Mouse (Mus musculus): ENCODE data around the gene Prkab2.

Prkab2 gene

GRCm38 (mm10) chr3:97657655-97658411 is at the start of gene Prkab2:
Prkab2 (plus strand) TSS chr3:97658193.
- in situ Hi-C loops (cut with MboI, MseI): no loop called here

GRCm38 (mm10) chr3:97609201-97609844 is 48.7 kb upstream of the Prkab2 start:
- in situ Hi-C loops (cut with MboI, MseI): no loop called here

DNA sequence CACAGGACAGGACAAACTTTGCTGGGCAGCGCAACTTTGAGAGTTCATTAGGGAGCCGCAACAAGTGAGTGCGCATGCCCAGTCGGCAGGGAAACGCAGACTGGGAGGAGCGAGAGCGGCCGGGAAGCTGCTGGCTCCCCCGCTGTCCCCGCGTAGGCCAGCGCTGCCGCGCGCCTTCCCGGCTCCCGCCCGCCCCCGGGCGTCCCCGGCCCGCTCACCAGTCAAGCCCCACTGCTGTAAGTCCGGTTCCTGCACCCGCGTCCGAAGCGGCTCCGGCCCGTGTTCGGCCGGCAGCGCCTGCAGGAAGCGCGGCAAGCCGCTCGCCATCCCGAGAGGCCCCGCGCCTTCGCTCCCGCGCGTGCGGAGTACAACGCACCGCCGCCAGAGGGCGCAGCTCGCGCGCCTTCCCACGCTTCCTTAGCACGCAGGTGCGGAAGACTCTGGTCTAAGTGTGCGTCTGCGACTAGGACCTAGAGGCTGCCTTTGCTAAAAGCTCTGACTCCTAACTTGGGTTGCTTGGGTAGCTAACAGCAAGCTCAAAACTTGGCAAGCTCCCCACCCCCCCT is 48.1 kb upstream of the Prkab2 start, which contains the start of gene Chd1l:
Chd1l (minus strand) TSS at position 359 of the 566 bp plus-strand sequence.
- in situ Hi-C loops (cut with MboI, MseI): no loop called here

- in situ Hi-C loops (cut with MboI, MseI): no loop called here
Measured at GRCm38 (mm10) chr3:97611021-97611420, 47.0 kb upstream of the Prkab2 start.

- in situ Hi-C loops (cut with MboI, MseI): no loop called here
Measured at GRCm38 (mm10) chr3:97615154-97615553, 42.8 kb upstream of the Prkab2 start.

DNA sequence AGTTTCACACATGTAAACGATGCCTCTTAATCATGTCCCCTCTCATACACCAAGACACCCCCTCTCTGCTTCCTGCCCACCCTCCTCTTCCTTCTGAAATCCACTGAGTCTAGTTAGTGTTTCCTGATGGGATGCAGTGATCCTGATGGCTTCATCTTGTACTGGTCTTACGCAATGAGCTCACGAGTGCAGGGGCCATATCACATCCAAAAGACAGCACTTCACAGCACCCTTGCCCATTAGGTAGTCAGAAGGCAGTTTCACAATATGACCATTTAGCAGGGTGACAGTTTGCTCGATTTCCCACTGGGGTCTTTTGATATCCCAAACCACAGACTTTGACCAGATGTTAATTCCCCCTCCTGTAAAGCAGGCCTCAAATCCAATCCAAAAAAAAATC is 42.1 kb upstream of the Prkab2 start:
- in situ Hi-C loops (cut with MboI, MseI): no loop called here

DNA sequence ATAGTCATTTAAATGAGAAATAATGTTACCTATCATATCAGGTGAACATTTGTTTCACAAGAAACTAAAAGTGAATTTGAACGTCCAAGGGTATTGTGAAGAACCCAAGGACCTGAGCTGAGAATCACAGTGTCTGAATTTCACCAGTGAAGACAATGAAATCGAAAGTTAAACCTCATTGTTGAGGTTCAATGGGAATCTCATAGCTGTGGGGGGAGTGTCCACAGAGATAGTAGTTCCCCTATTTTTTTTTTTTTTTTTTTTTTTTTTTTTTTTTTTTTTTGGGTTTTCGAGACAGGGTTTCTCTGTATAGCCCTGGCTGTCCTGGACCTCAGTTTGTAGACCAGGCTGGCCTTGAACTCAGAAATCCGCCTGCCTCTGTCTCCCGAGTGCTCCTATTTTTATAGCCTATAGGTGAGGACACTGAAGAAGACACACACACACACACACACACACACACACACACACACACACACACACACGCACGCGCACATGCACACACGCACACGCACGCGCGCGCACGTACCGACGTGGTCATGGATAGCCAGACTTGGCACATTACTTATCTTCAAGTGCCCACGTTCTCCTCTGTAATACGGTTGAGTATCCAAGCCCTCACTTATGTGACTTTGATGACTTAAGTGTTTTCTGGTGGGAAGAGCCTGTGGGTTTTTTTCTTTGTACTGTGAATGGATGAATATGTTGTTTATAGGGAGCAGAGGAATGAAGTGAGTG is 40.7 kb upstream of the Prkab2 start:
- in situ Hi-C loops (cut with MboI, MseI): no loop called here

- in situ Hi-C loops (cut with MboI, MseI): no loop called here
Measured at GRCm38 (mm10) chr3:97617899-97618298, 40.1 kb upstream of the Prkab2 start.

DNA sequence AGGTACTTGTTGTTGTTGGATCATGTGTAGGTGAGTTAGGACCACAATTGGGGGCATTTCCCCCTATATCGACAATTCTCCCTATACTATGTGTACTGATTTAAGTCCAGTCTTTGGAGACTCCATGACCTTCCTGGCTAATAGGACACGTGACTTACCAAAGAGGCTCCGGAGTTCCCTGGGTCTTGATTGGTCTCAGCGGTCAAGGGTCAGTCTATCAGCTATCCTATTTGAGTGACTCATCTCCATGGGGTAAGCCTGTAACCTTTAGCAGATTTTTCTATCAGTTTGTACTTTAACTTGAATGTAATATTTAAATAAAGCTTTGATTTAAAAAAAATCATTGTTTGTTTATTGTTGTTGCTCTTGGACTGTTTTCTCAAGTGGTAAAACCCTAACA is 37.3 kb upstream of the Prkab2 start:
- in situ Hi-C loops (cut with MboI, MseI): no loop called here

DNA sequence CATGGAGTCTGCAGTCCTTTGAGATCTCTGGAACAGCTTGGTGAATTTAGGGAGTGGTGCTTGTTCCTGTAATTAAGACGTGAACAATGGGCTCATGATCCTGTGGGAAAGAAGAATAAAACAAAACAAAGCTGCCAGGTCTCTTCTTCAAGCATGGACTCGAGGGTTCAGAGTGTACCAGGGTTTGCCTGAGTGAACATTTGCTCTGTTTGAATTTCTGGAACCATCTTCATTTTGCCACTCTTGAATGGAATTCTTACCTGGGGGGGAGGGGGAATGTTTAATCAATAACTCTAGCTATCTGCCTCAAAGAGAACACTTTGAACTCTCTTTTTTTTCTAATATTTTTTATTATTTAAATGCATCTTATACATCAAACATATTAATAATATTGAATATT is 33.4 kb upstream of the Prkab2 start:
- in situ Hi-C loops (cut with MboI, MseI): no loop called here

DNA sequence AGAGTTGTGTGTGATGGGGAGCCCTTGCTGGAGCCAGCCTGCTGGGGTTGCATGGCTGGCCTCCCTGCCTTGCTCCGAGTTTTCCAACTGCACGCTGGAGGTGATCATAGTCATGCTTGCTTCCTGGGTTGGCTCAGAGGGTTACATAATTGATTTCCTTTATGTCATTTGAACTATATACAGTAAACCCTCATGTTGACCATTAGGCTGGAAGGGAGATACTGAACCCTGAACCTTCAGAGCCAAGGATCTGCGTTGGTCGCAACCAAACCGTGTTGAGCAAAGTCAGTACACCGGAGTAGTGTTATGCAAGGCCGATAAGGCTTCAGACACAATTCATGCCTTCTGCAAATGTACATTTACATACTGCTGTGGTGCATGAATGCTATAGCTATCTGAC is 30.1 kb upstream of the Prkab2 start:
- in situ Hi-C loops (cut with MboI, MseI): no loop called here

DNA sequence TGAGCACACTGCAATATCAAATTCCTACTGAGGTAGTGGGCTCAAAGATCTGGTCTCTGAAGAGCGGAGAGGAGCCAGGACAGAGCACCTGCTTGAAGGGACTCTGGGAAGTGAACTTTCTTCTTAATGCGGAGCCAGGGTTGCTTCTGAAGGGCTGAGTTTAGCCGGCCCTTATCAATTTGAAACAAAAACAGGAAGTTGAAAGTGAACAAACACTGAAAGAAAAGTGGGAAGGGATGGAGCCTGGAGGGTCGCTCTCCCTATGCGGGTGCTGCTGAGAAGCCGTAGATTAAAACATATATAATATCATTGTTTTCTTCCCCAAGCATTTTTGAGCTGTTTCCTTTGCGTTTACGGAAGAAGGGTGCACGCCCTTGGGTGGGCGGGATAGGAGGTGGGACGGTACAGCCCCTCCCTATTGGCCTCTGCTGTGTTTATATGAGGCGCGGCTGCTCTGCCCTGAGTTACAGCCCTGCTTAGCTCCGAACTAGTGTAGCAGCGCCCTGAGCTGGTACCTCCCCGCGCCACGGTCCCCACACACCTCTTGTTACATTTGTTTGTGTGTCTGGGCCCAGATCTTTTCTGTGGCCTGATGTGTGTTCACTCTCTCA is 29.5 kb upstream of the Prkab2 start, which contains the start of gene Fmo5:
Fmo5 (plus strand) TSS at position 414 of the 611 bp plus-strand sequence.
- in situ Hi-C loops (cut with MboI, MseI): no loop called here

- in situ Hi-C loops (cut with MboI, MseI): no loop called here
Measured at GRCm38 (mm10) chr3:97629941-97630340, 28.1 kb upstream of the Prkab2 start.

GRCm38 (mm10) chr3:97630746-97631145 is 27.2 kb upstream of the Prkab2 start:
- in situ Hi-C loops (cut with MboI, MseI): no loop called here

GRCm38 (mm10) chr3:97631258-97631860 is 26.6 kb upstream of the Prkab2 start:
- in situ Hi-C loops (cut with MboI, MseI): no loop called here

GRCm38 (mm10) chr3:97633456-97633855 is 24.5 kb upstream of the Prkab2 start:
- in situ Hi-C loops (cut with MboI, MseI): no loop called here

GRCm38 (mm10) chr3:97634288-97634761 is 23.7 kb upstream of the Prkab2 start:
- in situ Hi-C loops (cut with MboI, MseI): no loop called here

GRCm38 (mm10) chr3:97641396-97641795 is 16.6 kb upstream of the Prkab2 start:
- in situ Hi-C loops (cut with MboI, MseI): no loop called here

DNA sequence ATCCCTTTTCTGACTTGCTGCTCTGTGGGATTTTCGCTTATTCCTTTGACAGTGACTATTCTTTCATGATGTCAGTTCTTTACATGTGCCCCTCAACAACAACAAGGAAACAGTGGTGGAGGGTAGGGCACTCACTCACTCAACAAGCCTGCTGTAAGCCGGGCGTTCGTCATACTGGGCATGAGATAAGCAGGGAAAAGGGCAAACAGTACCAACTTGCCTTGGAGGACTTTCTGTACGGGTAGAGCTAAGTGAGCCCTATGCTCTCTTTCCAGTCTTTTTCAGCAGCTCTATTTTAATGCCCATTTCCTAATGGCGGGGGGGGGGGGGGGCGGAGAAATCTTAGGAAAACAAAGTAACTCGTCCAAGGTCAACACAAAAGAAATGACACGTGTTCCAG is 16.0 kb upstream of the Prkab2 start:
- in situ Hi-C loops (cut with MboI, MseI): no loop called here

DNA sequence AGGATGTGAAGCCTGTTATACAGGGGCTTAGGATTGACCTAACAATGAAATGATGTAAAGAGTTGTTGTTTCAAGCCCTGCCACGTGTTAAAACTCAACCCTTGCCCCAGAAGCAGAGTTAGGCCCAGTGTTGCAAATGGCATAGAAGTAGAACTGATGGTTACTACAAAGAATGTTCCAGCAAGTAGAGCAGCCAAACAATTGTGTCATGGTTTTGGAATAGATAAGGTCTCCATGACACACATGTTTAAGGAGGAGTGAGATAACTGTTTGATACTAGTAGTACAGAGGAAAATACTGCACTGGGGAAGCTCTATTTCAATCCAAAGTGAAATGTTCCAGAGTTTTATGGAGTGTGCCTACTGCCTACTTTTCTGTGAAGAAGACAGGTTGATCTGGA is 9.5 kb upstream of the Prkab2 start:
- in situ Hi-C loops (cut with MboI, MseI): no loop called here

GRCm38 (mm10) chr3:97649022-97649421 is 9.0 kb upstream of the Prkab2 start:
- in situ Hi-C loops (cut with MboI, MseI): no loop called here
